In the genomic region with DNA sequence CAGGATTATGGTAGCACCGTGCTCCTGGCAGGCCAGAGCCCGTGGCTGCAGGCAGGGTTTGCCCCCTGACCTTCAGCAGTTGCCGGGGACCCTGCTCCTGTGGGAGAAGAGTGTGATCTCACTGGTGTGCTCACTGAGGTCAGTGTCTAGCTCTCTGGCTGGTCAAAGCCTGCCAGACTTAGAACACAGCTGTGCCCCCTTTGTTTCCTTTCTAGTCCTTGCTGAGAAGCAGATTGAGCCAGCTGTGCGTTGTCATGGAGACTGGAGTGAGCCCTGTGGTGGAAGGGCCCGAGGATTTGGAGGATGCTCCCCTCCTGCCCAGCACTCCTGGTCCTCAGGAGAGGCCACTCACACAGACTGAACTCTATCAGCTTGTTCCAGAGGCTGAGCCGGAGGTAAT, we compare ENCODE assay signal across 15 mouse cellular contexts. TPM values are rescaled to one million over a fixed set of nuclear protein-coding genes. Genes with fewer than 3 reads are reported as not detected.
DNase-seq lines count a peak whose midpoint lies in the region; ATAC-seq and TF ChIP-seq lines count a peak whose summit lies in the region.
"Had no signal": no experiment of that assay in that cellular context is flagged by ENCODE, and none has a peak within 500 bp of the region (broad histone marks: within the 10 kb centered on the region; RNA-seq: fewer than 3 reads in every experiment).

No protein-coding gene starts in this region.

- H3K27me3 ChIP-seq in forebrain, embryonic 10.5 days (ENCODE audit: poor library complexity, severe bottlenecking): no peaks in the 10 kb centered on the region
- no peaks in the 10 kb centered on the region for H3K27me3 ChIP-seq in hindbrain, postnatal 0 days (ENCODE audit: insufficient read depth, low read length)

- H3K4me1 ChIP-seq in forebrain, embryonic 10.5 days: peaks cover 26% of the 10 kb centered on the region
- peaks cover 9% of the 10 kb centered on the region; the same call in 1 of the 2 replicates for H3K4me1 ChIP-seq in hindbrain, postnatal 0 days (ENCODE audit: insufficient read depth, low read length)

- 23% methylated on average over 6 of the region's 6 CpGs for WGBS in forebrain, embryonic 10.5 days
- 13% methylated on average over 6 of the region's 6 CpGs for WGBS in hindbrain, postnatal 0 days

- H3K9ac ChIP-seq in hindbrain, postnatal 0 days (replicated peaks; ENCODE audit: low read length): no peak overlapping the region

- peaks cover 21% of the 10 kb centered on the region for H3K36me3 ChIP-seq in forebrain, embryonic 10.5 days (replicated peaks)
- H3K36me3 ChIP-seq in hindbrain, postnatal 0 days (ENCODE audit: insufficient read depth, low read length): no peaks in the 10 kb centered on the region

- TF ChIP-seq CTCF in brain, embryonic 14.5 days (IDR thresholded peaks at IDR 0.05; ENCODE audit: borderline replicate concordance, extremely low read depth, insufficient read depth, insufficient read length): no peak
- no peak for TF ChIP-seq CTCF in hindbrain, postnatal 0 days (IDR thresholded peaks at IDR 0.05; ENCODE audit: low read depth)

- H3K9me3 ChIP-seq in forebrain, embryonic 10.5 days: peaks cover 12% of the 10 kb centered on the region; the same call in 1 of the 2 replicates
- H3K9me3 ChIP-seq in hindbrain, postnatal 0 days (ENCODE audit: low read length): no peaks in the 10 kb centered on the region

- TF ChIP-seq POLR2A in brain, embryonic 14.5 days (IDR thresholded peaks at IDR 0.05; ENCODE audit: borderline replicate concordance, extremely low read depth, insufficient read depth, insufficient read length, poor library complexity, severe bottlenecking): no peak

- peak; percentile 86 for ATAC-seq in hindbrain, postnatal 0 days

- peak overlapping the region; percentile 82 for H3K27ac ChIP-seq in forebrain, embryonic 10.5 days
- H3K27ac ChIP-seq in hindbrain, postnatal 0 days: no peak overlapping the region
- H3K27ac ChIP-seq: macrophage had no signal

- DNase-seq in brain, embryonic 14.5 days (ENCODE audit: low read depth): peak; percentile 77
- peak; percentile 66 for DNase-seq in forebrain, embryonic 10.5 days (ENCODE audit: extremely low spot score, low spot score)
- peak; percentile 63 for DNase-seq in hindbrain, postnatal 0 days (ENCODE audit: low spot score)
- DNase-seq in neural tube, embryonic 10.5 days (ENCODE audit: extremely low spot score, low spot score): peak; percentile 49
- DNase-seq in thymus, postnatal 10 days (ENCODE audit: low spot score in 2 of 2): no peak
- no peak for DNase-seq in kidney, postnatal 36 days
- no peak for DNase-seq in cerebellum, postnatal 4 days (ENCODE audit: low spot score in 2 of 2)
- DNase-seq: cerebellum, adult 8-10 months; kidney, postnatal 10 days; thymus, adult 18-20 months had no signal

- H3K4me3 ChIP-seq in forebrain, embryonic 10.5 days: no peak overlapping the region; the same call in 1 of the 2 replicates
- H3K4me3 ChIP-seq in hindbrain, postnatal 0 days (ENCODE audit: low read length): no peak overlapping the region

- no peak overlapping the region for H3K4me2 ChIP-seq in hindbrain, postnatal 0 days (ENCODE audit: low read depth, low read length)

RNA-seq across cellular contexts. Expression of a gene that starts 21.5 kb away (rescaled TPM):
- 5.2 and 5.3 TPM in 2 replicates for polyA plus RNA-seq in brain, embryonic 14.5 days (2012; rRNA removed)
- 9.1 and 9.5 TPM in 2 replicates for polyA plus RNA-seq in forebrain, embryonic 10.5 days (2016; fragmentation: Nextera tagmentation; extraction: Ambion mirVana)
- 3.2 and 7.9 TPM in 2 replicates for total RNA-seq in hindbrain, postnatal 0 days (2014; rRNA removed)
- polyA plus RNA-seq in hindbrain, postnatal 0 days (2015; fragmentation: Nextera tagmentation; extraction: Ambion mirVana): 3.9 and 4.1 TPM in 2 replicates

RNA-seq across cellular contexts. Expression of a gene that starts 25.0 kb away (rescaled TPM):
- not detected in 2 replicates for polyA plus RNA-seq in brain, embryonic 14.5 days (2012; rRNA removed)
- polyA plus RNA-seq in forebrain, embryonic 10.5 days (2016; fragmentation: Nextera tagmentation; extraction: Ambion mirVana): not detected in 2 replicates
- total RNA-seq in hindbrain, postnatal 0 days (2014; rRNA removed): not detected in 2 replicates
- not detected in 2 replicates for polyA plus RNA-seq in hindbrain, postnatal 0 days (2015; fragmentation: Nextera tagmentation; extraction: Ambion mirVana)
- total RNA-seq: adrenal gland, adult 18-20 months; left cerebral cortex, postnatal 25 days had no signal
- polyA plus RNA-seq: frontal cortex, adult 2 months; heart, postnatal 0 days; macrophage had no signal

RNA-seq across cellular contexts. Expression of a gene that starts 35.5 kb away (rescaled TPM):
- polyA plus RNA-seq in brain, embryonic 14.5 days (2012; rRNA removed): 190 and 216 TPM in 2 replicates
- polyA plus RNA-seq in forebrain, embryonic 10.5 days (2016; fragmentation: Nextera tagmentation; extraction: Ambion mirVana): 234 and 239 TPM in 2 replicates
- total RNA-seq in hindbrain, postnatal 0 days (2014; rRNA removed): 125 and 136 TPM in 2 replicates
- polyA plus RNA-seq in hindbrain, postnatal 0 days (2015; fragmentation: Nextera tagmentation; extraction: Ambion mirVana): 357 and 367 TPM in 2 replicates

RNA-seq across cellular contexts. Expression of a gene that starts 42.1 kb away (rescaled TPM):
- polyA plus RNA-seq in brain, embryonic 14.5 days (2012; rRNA removed): not detected in 2 replicates
- polyA plus RNA-seq in forebrain, embryonic 10.5 days (2016; fragmentation: Nextera tagmentation; extraction: Ambion mirVana): not detected in 2 replicates
- total RNA-seq in hindbrain, postnatal 0 days (2014; rRNA removed): not detected in 2 replicates
- polyA plus RNA-seq in hindbrain, postnatal 0 days (2015; fragmentation: Nextera tagmentation; extraction: Ambion mirVana): not detected in 2 replicates
- total RNA-seq: adrenal gland, adult 18-20 months; left cerebral cortex, postnatal 25 days had no signal
- polyA plus RNA-seq: frontal cortex, adult 2 months; heart, postnatal 0 days; macrophage had no signal

Comparison
In these comparisons a context has a peak if more than half of its experiments do, and no peak if none do; other contexts are left out.
1. DNase-seq: peak in brain, embryonic 14.5 days (single experiment), forebrain, embryonic 10.5 days (single experiment), hindbrain, postnatal 0 days (single experiment) and neural tube, embryonic 10.5 days (single experiment); none in thymus, postnatal 10 days (0 of 2), kidney, postnatal 36 days (0 of 2) and cerebellum, postnatal 4 days (0 of 2).